Mouse (Mus musculus) heart, postnatal 0 days (tissue): ENCODE data around the gene Camta1. TPM values are rescaled to one million over a fixed set of nuclear protein-coding genes. Genes with fewer than 3 reads are reported as not detected.

Experiments used
- ATAC-seq: fragments of 200-750 bp; cut with Nextera tagmentation; 2 replicates; pipeline ENCODE4 v1.8.0; 2017; ENCODE audit warnings: low read depth, moderate number of reproducible peaks, moderate library complexity; ENCODE audit not compliant: insufficient read depth
- DNase-seq: peaks from one replicate; pipeline ENCODE4 v3.0.0-alpha.2; 2016; ENCODE audit warnings: low spot score
- H3K27ac ChIP-seq: fragments of 300-500 bp; sonication (generic); 2 replicates; pipeline ENCODE4 v1.5.1; 2014; ENCODE audit warnings: low read depth, mild to moderate bottlenecking
- H3K27me3 ChIP-seq: fragments of 300-500 bp; sonication (generic); 2 replicates; pipeline ENCODE4 v1.6.1; 2014; ENCODE audit warnings: low read length, mixed read lengths; ENCODE audit not compliant: control insufficient read depth, insufficient read depth
- H3K36me3 ChIP-seq: fragments of 300-500 bp; sonication (generic); replicated peaks from 2 replicates; pipeline ENCODE4 v1.6.1; 2014; ENCODE audit warnings: low read length, mixed read lengths; ENCODE audit not compliant: control insufficient read depth, insufficient read depth
- H3K4me1 ChIP-seq: fragments of 300-500 bp; sonication (generic); 2 replicates; pipeline ENCODE4 v1.6.1; 2014; ENCODE audit warnings: antibody characterized with exemption; ENCODE audit not compliant: control insufficient read depth, insufficient read depth
- H3K4me2 ChIP-seq: fragments of 300-500 bp; sonication (generic); 2 replicates; pipeline ENCODE4 v1.6.1; 2014; ENCODE audit warnings: low read depth, mild to moderate bottlenecking, low read length, moderate library complexity
- H3K4me3 ChIP-seq: fragments of 300-500 bp; sonication (generic); 2 replicates; pipeline ENCODE4 v1.5.1; 2014; ENCODE audit warnings: low read depth, low read length
- H3K9ac ChIP-seq: fragments of 300-500 bp; sonication (generic); replicated peaks from 2 replicates; pipeline ENCODE4 v1.6.1; 2014; ENCODE audit warnings: low read depth, low read length, mixed read lengths
- H3K9me3 ChIP-seq: fragments of 300-500 bp; sonication (generic); replicated peaks from 2 replicates; pipeline ENCODE4 v1.6.1; 2016; ENCODE audit warnings: low read length; ENCODE audit not compliant: control insufficient read depth
- CTCF ChIP-seq: IDR thresholded peaks from 2 replicates; pipeline ENCODE4 v1.5.1; 2016; ENCODE audit warnings: antibody characterized with exemption, control low read depth, low read depth
- EP300 ChIP-seq: IDR thresholded peaks from 2 replicates; pipeline ENCODE4 v1.6.1; 2016; ENCODE audit warnings: antibody characterized with exemption, low read depth
- WGBS: fragments of 180-500 bp; shearing (Covaris S2); extraction: QIAGEN DNeasy Blood & Tissue Kit; methylation state at CpG from one replicate; pipeline ENCODE4 v1.1.7; 2014; 5-methylcytosine and 5-hydroxymethylcytosine counted together
- polyA plus RNA-seq: library from polyadenylated mRNA; unstranded; fragments of >200 nt; fragmentation: Nextera tagmentation; extraction: Ambion mirVana; gene quantifications from 2 replicates; pipeline ENCODE4 v1.2.1, GENCODE M21; 2015
- total RNA-seq: library from RNA; depleted of rRNA; stranded (reverse); fragments of >200 nt; gene quantifications from 2 replicates; pipeline ENCODE4 v1.2.3, GENCODE M21; 2014; ENCODE audit warnings: low replicate concordance

Camta1 gene
- total and polyA plus RNA-seq, 2 experiments from 2014 or later: 72.7 to 240 TPM

DNA sequence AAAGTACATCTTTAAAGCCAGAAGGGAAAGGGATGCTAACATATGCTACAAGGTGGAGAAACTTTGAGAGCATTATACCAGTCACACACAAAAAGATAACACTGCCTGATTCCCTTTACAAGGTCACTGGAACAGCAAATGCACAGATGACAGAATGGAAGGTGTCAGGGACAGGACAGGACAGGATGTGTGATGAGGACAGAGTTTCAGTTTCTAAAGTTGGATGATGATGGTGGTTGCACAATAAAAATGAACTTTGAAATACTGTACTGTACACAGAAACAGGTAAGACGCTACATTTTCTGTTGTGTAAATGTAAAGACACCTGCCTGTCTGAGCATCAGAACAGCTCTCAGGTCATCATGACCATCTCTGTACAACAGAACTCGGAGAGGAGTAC lies 57.5 kb downstream of the Camta1 start:
- H3K9me3 ChIP-seq: no peaks in the 10 kb centered on the region
- H3K9ac ChIP-seq: no peak overlapping the region
- H3K4me1 ChIP-seq: peaks cover 19% of the 10 kb centered on the region
- 63% methylated on average over 2 of the region's 2 CpGs for WGBS
- DNase-seq (no peak), ATAC-seq (no peak; the same call in 1 of the 2 replicates)
- TF ChIP-seq CTCF (no peak), EP300 (no peak)
- H3K27ac ChIP-seq: no peak overlapping the region
- no peaks in the 10 kb centered on the region for H3K36me3 ChIP-seq
- no peak overlapping the region for H3K4me3 ChIP-seq
- no peaks in the 10 kb centered on the region for H3K27me3 ChIP-seq
- H3K4me2 ChIP-seq: no peak overlapping the region

DNA sequence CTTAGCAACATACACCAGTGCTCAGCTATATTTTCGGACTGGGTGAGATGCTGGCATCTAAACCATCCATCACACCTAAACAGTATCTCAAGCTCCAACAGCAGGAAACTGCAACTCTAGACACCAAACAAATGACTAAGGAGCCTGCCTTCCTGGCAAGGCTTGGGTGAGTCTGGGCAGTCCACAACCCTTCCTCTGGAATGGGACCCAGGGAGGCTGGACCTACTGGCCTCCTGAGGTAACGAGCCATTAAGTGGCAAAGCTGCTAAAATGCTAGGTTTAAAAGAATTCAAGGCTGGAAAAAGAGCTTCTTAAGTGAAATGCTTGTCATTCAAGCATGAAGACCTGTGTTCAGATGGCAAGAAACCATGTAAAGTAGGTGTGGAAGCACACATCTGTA lies 63.0 kb downstream of the Camta1 start:
- no peaks in the 10 kb centered on the region for H3K36me3 ChIP-seq
- peaks cover 9% of the 10 kb centered on the region; the same call in 1 of the 2 replicates for H3K4me1 ChIP-seq
- DNase-seq (no peak), ATAC-seq (no peak)
- H3K9me3 ChIP-seq: no peaks in the 10 kb centered on the region
- no peak overlapping the region for H3K4me2 ChIP-seq
- H3K9ac ChIP-seq: no peak overlapping the region
- no peaks in the 10 kb centered on the region for H3K27me3 ChIP-seq
- WGBS: 88% methylated on average over 2 of the region's 2 CpGs
- H3K4me3 ChIP-seq: no peak overlapping the region
- no peak overlapping the region for H3K27ac ChIP-seq
- TF ChIP-seq CTCF (no peak), EP300 (no peak)

DNA sequence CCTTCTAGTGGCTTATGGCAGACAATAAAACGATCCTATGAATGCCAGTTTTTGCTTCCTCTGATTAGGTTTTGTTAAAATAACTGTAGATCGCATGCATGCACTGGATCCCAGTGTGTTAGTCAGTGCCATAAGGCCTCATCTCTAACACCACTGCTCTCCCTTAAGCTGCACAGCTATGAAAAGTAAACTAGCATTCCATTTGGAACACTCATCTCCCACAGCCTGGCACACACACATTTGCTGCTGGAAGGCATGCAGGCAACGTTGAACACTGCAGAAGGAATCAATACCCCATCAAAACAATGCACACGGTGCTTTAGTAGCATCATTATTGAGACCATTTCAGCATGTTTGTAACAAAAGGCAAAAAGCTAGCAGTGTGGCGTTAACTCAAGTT lies 68.0 kb downstream of the Camta1 start:
- ATAC-seq (no peak), DNase-seq (no peak)
- Histone ChIP-seq H3K27me3 (no peaks in the 10 kb centered on the region), H3K4me1 (peaks cover 17% of the 10 kb centered on the region; the same call in 1 of the 2 replicates), H3K9me3 (no peaks in the 10 kb centered on the region), H3K36me3 (peaks cover 10% of the 10 kb centered on the region; the same call in 1 of the 2 replicates), H3K4me2 (no peak overlapping the region), H3K4me3 (no peak overlapping the region), H3K9ac (no peak overlapping the region), H3K27ac (0 out of 2 replicates have a peak overlapping the region, but pooled peaks have one; percentile 28)
- TF ChIP-seq CTCF (no peak), EP300 (no peak)
- 64% methylated on average over 5 of the region's 5 CpGs for WGBS

DNA sequence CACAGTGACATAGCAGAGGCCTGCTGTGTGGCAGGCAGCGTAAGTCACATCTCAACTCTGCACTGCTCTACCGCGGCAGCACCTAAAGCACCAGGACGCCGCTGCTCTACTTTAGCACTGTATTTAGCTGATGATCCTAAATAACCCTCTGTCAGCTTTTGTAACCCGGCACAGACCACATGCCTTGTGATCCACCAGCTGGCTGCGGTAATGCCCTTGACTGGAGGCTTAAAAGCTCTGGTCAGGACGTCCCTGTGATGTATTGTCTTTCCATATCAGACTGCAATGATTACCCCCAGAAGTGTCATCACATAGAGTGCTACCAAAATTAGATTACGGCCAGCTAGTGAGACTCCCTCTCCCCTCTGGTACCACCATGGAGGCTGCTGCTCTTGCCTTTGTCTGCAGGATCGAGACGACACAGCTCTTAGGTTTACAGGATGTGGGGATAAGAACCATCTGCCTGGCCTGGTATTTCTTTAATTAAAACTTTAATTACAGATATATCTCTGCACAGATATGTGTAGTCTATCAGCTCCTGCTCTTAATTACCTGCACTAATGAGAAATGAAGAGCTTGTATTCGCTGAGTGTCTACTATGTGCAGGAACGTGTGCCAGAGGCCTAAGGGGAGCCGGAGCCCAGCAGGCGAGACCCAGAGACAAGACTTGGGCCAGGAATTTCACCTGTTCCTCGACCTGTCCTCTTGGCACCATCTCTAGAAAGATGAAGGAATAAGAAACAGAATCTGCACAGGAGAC lies 74.5 kb downstream of the Camta1 start:
- H3K4me2 ChIP-seq: no peak overlapping the region
- no peak overlapping the region; the same call in 1 of the 2 replicates for H3K9ac ChIP-seq
- H3K9me3 ChIP-seq: no peaks in the 10 kb centered on the region
- no peaks in the 10 kb centered on the region for H3K4me1 ChIP-seq
- peak overlapping the region; percentile 51 for H3K27ac ChIP-seq
- no peak for TF ChIP-seq EP300
- no peak for TF ChIP-seq CTCF
- ATAC-seq (peak; percentile 65), DNase-seq (peak; percentile 21)
- H3K4me3 ChIP-seq: no peak overlapping the region
- H3K27me3 ChIP-seq: no peaks in the 10 kb centered on the region
- WGBS: 63% methylated on average over 16 of the region's 16 CpGs
- peaks cover 10% of the 10 kb centered on the region; the same call in 1 of the 2 replicates for H3K36me3 ChIP-seq

DNA sequence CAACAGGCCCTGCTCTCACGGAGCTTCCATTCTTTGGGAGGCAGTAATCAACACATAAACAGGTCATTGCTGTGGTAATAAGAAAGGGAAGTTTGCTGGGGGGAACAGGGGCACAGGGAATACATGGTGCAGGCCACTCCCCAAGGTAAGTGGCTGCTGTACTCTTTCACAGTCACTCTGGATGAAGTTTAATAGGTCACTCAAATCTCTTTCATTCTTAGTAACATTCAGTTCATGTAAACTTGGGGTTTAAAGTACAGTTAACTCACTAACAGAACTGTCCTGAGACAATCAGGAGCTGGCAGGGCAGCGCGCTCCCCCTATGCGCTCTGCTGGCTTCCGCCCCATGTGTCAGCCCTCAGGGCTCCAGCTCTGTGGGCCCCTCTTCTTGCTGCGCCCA lies 81.2 kb downstream of the Camta1 start:
- Histone ChIP-seq H3K27me3 (no peaks in the 10 kb centered on the region), H3K36me3 (0 out of 2 replicates have a peak, but pooled peaks cover 3% of the 10 kb centered on the region), H3K4me1 (no peaks in the 10 kb centered on the region), H3K4me2 (no peak overlapping the region), H3K4me3 (no peak overlapping the region), H3K9ac (no peak overlapping the region), H3K27ac (no peak overlapping the region), H3K9me3 (no peaks in the 10 kb centered on the region)
- DNase-seq (no peak), ATAC-seq (no peak)
- 83% methylated on average over 6 of the region's 6 CpGs for WGBS
- TF ChIP-seq CTCF: no peak
- no peak for TF ChIP-seq EP300
